Mouse (Mus musculus) G1E (cell line): Measurements from ENCODE around the gene Rag2.

Experiments
- CTCF ChIP-seq: IDR thresholded peaks from 2 replicates; pipeline ENCODE4 v1.5.1; 2012; ENCODE audit warnings: low read depth, low read length, inconsistent platforms, mixed read lengths
- TAL1 ChIP-seq: conservative IDR thresholded peaks from 2 replicates; pipeline ENCODE4 v1.6.1; 2012; ENCODE audit warnings: low read depth, low read length, inconsistent platforms, mixed read lengths

GRCm38 (mm10) chr2:101603099-101603498 lies 21.4 kb upstream of the Rag2 start:
- TF ChIP-seq CTCF: no peak
- no peak for TF ChIP-seq TAL1
